Mouse (Mus musculus): ENCODE data around the gene Zc3h7b. TPM values are rescaled to one million over a fixed set of nuclear protein-coding genes. Genes with fewer than 3 reads are reported as not detected.
A peak's percentile ranks its signal among the peaks of the same experiment; 100 is the strongest.

The Zc3h7b gene
- polyA plus RNA-seq, 1 experiment from 2014 or later: 57.6 TPM

DNA sequence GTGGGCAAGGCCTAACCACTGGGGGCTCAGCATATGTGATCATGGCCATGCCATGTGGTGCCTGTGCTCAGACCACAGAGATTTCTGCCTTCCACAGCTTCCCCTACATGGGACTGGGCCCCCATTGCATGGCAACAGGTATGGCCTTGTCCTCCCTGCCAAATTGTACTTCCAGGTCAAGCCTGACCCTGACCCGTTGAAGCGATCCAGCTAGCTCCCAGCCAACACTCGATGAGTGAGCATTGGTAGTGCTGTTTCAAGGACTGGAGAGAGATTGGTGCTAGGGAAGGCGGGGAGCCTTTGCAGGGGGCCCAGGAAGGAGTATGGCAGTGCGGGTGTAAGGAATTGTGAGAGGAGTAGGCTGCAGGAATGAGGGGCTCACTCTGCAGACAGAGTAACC lies 21.6 kb downstream of the Zc3h7b start:
- Histone ChIP-seq H3K4me1 (replicated peaks; ENCODE audit: control insufficient read depth, insufficient read depth, low read length) (no peaks in the 10 kb centered on the region), H3K27ac (ENCODE audit: low read depth, low read length) (no peak overlapping the region), H3K4me3 (ENCODE audit: low read depth, low read length) (no peak overlapping the region), H3K9me3 (ENCODE audit: control insufficient read depth, low read length) (no peaks in the 10 kb centered on the region), H3K27me3 (ENCODE audit: control insufficient read depth, insufficient read depth, low read length) (no peaks in the 10 kb centered on the region), H3K36me3 (ENCODE audit: control insufficient read depth, insufficient read depth, low read length) (peaks cover 13% of the 10 kb centered on the region), H3K4me2 (ENCODE audit: low read depth, low read length, severe bottlenecking) (no peak overlapping the region), H3K9ac (ENCODE audit: low read length) (no peak overlapping the region)
- ATAC-seq (replicated peaks; ENCODE audit: low FRiP score) (no peak), DNase-seq (ENCODE audit: low spot score) (no peak)
- 91% methylated on average over 5 of the region's 5 CpGs for WGBS

DNA sequence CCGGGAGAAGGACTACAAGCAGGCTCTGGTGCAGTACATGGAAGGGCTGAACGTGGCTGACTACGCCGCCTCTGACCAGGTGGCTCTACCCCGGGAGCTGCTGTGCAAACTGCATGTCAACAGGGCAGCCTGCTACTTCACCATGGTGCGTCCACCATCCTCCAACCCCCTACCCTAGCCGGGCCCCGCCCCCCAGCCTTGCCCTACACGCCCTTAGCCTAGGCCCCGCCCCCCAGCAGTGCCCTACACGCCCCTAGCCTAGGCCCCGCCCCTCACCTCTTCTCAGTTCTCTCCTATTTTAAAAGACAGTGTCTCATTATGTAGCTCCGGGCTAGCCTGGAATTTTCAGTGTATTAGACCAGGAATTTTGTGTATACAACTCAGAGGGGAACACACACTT lies 24.2 kb downstream of the Zc3h7b start:
- 68% methylated on average over 13 of the region's 13 CpGs for WGBS
- Histone ChIP-seq H3K27me3 (ENCODE audit: control insufficient read depth, insufficient read depth, low read length) (no peaks in the 10 kb centered on the region), H3K36me3 (ENCODE audit: control insufficient read depth, insufficient read depth, low read length) (peaks cover 16% of the 10 kb centered on the region), H3K27ac (ENCODE audit: low read depth, low read length) (no peak overlapping the region), H3K4me3 (ENCODE audit: low read depth, low read length) (no peak overlapping the region), H3K9me3 (ENCODE audit: control insufficient read depth, low read length) (no peaks in the 10 kb centered on the region), H3K4me2 (ENCODE audit: low read depth, low read length, severe bottlenecking) (no peak overlapping the region), H3K9ac (ENCODE audit: low read length) (no peak overlapping the region), H3K4me1 (replicated peaks; ENCODE audit: control insufficient read depth, insufficient read depth, low read length) (no peaks in the 10 kb centered on the region)
- DNase-seq (ENCODE audit: low spot score) (peak; percentile 60), ATAC-seq (replicated peaks; ENCODE audit: low FRiP score) (no peak)

DNA sequence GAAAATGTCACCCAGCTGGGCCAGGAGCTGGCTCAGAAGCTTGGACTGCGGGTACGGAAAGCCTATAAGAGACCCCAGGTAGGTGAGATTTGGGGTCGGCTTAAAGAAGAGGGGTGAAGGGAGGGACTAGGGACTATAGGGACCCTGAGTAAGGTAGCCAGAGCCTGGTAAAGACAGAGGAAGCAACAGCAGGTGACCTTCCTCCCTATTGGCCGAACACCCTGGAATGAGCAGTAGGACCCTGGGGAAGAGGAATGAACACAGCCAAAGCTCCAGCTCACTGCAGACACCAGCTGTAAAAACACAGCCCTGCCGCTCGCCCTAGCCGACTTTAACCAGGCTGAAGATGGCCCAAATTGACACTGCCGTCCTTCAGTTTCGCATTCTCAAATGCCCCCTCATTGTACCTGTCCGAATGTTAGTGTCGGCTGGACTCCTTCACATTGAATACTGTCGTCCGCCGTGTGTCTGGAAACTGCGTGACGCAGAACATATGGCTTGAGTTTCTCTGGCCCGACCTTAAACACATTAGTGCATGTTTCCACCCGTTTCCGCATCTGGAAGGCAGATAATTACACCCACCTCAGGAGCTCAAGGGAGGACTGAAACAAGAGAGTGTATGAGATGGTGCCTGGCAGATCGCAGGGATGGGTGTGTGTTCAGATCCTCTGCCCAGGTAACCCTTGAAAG lies 27.7 kb downstream of the Zc3h7b start:
- Histone ChIP-seq H3K4me3 (ENCODE audit: low read depth, low read length) (no peak overlapping the region), H3K27ac (ENCODE audit: low read depth, low read length) (no peak overlapping the region), H3K9me3 (ENCODE audit: control insufficient read depth, low read length) (no peaks in the 10 kb centered on the region), H3K4me1 (replicated peaks; ENCODE audit: control insufficient read depth, insufficient read depth, low read length) (no peaks in the 10 kb centered on the region), H3K4me2 (ENCODE audit: low read depth, low read length, severe bottlenecking) (no peak overlapping the region), H3K36me3 (ENCODE audit: control insufficient read depth, insufficient read depth, low read length) (peaks cover 16% of the 10 kb centered on the region), H3K27me3 (ENCODE audit: control insufficient read depth, insufficient read depth, low read length) (no peaks in the 10 kb centered on the region), H3K9ac (ENCODE audit: low read length) (no peak overlapping the region)
- ATAC-seq (replicated peaks; ENCODE audit: low FRiP score) (no peak), DNase-seq (ENCODE audit: low spot score) (no peak)
- WGBS: 84% methylated on average over 20 of the region's 20 CpGs

DNA sequence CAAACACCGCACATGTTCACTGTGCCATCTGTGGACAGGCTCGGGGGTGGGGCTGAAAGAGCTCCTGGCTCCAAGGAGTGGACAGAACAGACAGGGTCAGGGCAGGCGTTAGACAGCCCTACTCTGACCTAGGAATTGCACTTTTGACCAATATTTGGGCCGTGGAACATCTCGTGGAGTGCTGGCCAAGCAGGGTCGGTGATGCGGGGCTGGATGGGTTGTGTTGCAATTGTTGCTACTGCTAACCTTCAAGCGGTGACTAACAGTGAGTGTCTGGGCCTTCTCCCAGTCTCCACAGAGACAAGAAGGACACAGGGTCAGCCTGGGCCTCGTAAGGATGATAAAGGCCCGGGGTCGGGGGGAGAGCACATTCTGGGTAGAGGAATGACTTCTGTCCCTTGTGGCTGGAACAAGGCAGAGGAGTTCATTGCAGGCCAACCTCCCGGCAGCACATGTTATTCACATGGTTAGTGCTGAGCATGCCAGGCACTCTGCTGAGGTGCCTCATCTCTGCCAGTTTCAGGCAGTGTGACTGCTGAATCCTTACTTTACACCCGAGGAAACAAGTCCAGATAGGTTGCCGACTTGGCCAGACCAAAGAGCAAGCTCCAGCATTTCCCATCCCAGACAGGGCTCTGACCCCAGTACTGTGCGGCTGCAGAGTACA lies 29.8 kb downstream of the Zc3h7b start:
- Histone ChIP-seq H3K9me3 (ENCODE audit: control insufficient read depth, low read length) (no peaks in the 10 kb centered on the region), H3K9ac (ENCODE audit: low read length) (no peak overlapping the region), H3K4me2 (ENCODE audit: low read depth, low read length, severe bottlenecking) (no peak overlapping the region), H3K4me3 (ENCODE audit: low read depth, low read length) (no peak overlapping the region), H3K27ac (ENCODE audit: low read depth, low read length) (no peak overlapping the region), H3K4me1 (replicated peaks; ENCODE audit: control insufficient read depth, insufficient read depth, low read length) (no peaks in the 10 kb centered on the region), H3K27me3 (ENCODE audit: control insufficient read depth, insufficient read depth, low read length) (no peaks in the 10 kb centered on the region), H3K36me3 (ENCODE audit: control insufficient read depth, insufficient read depth, low read length) (peaks cover 15% of the 10 kb centered on the region)
- DNase-seq (ENCODE audit: low spot score): no peak
- 90% methylated on average over 15 of the region's 15 CpGs for WGBS
- no peak for ATAC-seq (replicated peaks; ENCODE audit: low FRiP score)

DNA sequence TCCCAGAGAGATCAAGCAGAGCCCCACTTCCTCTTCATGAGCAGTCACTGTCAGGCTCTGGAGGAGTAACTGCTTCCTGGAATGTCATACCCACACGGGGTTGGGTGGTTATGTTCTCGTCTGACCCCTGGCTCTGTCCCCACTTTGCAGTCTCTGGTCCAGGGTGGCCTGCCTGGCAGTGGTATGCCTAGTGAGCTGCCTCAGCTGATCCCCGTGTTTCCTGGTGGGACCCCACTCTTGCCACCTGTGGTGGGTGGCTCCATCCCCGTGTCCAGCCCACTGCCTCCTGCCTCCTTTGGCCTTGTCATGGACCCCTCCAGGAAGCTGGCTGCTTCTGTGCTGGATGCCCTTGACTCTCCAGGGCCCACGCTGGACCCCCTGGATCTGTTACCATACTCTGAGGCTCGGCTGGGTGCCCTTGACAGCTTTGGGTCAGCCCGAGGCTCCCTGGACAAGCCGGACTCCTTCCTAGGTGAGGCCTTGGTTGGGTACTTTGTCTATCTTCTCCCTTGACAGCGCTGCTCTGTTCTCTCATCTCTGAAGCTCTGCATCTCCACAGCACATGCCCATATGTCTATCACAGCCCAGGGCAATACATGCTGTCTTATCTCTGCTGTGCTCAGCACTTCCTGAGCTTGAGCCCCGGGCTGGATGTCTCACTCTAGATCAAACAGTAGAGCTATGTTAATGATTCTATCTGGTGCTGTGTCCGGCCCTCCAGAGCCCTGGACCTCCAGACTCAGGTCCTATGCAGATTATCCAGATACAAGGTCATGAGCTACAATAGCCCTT lies 32.0 kb downstream of the Zc3h7b start:
- Histone ChIP-seq H3K9me3 (ENCODE audit: control insufficient read depth, low read length) (no peaks in the 10 kb centered on the region), H3K4me1 (replicated peaks; ENCODE audit: control insufficient read depth, insufficient read depth, low read length) (no peaks in the 10 kb centered on the region), H3K27ac (ENCODE audit: low read depth, low read length) (no peak overlapping the region), H3K9ac (ENCODE audit: low read length) (no peak overlapping the region), H3K4me2 (ENCODE audit: low read depth, low read length, severe bottlenecking) (no peak overlapping the region), H3K27me3 (ENCODE audit: control insufficient read depth, insufficient read depth, low read length) (no peaks in the 10 kb centered on the region), H3K4me3 (ENCODE audit: low read depth, low read length) (no peak overlapping the region), H3K36me3 (ENCODE audit: control insufficient read depth, insufficient read depth, low read length) (peaks cover 16% of the 10 kb centered on the region)
- WGBS: 91% methylated on average over 11 of the region's 11 CpGs
- no peak for ATAC-seq (replicated peaks; ENCODE audit: low FRiP score)
- no peak for DNase-seq (ENCODE audit: low spot score)

DNA sequence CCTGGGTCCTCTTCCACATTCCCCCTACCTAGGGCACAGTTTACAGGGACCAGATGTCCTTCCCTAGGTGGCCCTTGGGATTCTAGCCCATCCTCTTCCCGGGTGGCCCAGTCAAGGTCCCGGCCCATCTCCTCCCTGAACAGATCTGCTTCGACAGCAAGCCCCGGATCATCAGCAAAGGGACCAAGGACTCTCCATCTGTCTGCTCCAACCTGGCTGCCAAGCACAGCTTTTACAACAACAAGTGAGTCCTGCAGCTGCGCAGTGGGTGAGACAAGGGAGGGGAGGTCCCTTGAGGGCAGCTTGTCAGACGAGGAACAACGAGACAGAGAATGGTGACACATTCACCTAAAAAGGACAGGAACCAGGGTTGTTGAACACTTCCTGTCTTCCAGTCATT lies 37.0 kb downstream of the Zc3h7b start:
- DNase-seq (ENCODE audit: low spot score) (no peak), ATAC-seq (replicated peaks; ENCODE audit: low FRiP score) (no peak)
- no peak overlapping the region for H3K4me3 ChIP-seq (ENCODE audit: low read depth, low read length)
- 90% methylated on average over 7 of the region's 7 CpGs for WGBS
- peaks cover 16% of the 10 kb centered on the region for H3K36me3 ChIP-seq (ENCODE audit: control insufficient read depth, insufficient read depth, low read length)
- no peaks in the 10 kb centered on the region for H3K4me1 ChIP-seq (replicated peaks; ENCODE audit: control insufficient read depth, insufficient read depth, low read length)
- H3K27ac ChIP-seq (ENCODE audit: low read depth, low read length): no peak overlapping the region
- H3K9ac ChIP-seq (ENCODE audit: low read length): no peak overlapping the region
- no peaks in the 10 kb centered on the region for H3K27me3 ChIP-seq (ENCODE audit: control insufficient read depth, insufficient read depth, low read length)
- H3K9me3 ChIP-seq (ENCODE audit: control insufficient read depth, low read length): no peaks in the 10 kb centered on the region
- H3K4me2 ChIP-seq (ENCODE audit: low read depth, low read length, severe bottlenecking): no peak overlapping the region

DNA sequence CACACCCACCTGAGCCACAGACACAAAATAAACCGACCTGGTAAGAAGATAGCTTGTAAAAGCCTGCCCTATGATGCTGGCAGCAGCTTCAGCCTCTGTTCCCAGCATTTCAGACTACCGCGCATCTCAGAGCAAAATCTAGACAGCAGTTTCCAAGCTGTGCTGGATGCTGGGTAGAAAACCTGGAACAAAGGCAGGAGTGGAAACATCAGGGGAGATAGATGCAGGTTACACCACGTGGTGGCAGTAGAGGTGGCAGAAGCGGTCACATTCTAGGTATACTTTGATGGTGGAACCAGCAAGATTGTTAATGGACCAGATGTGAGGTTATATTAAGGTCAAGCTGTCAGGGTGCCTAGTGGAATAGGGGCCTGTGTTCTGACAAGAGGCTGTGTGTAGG lies 39.9 kb downstream of the Zc3h7b start:
- Histone ChIP-seq H3K4me3 (ENCODE audit: low read depth, low read length) (no peak overlapping the region), H3K27ac (ENCODE audit: low read depth, low read length) (no peak overlapping the region), H3K9me3 (ENCODE audit: control insufficient read depth, low read length) (no peaks in the 10 kb centered on the region), H3K9ac (ENCODE audit: low read length) (no peak overlapping the region), H3K27me3 (ENCODE audit: control insufficient read depth, insufficient read depth, low read length) (no peaks in the 10 kb centered on the region), H3K36me3 (ENCODE audit: control insufficient read depth, insufficient read depth, low read length) (peaks cover 11% of the 10 kb centered on the region), H3K4me1 (replicated peaks; ENCODE audit: control insufficient read depth, insufficient read depth, low read length) (no peaks in the 10 kb centered on the region), H3K4me2 (ENCODE audit: low read depth, low read length, severe bottlenecking) (no peak overlapping the region)
- DNase-seq (ENCODE audit: low spot score) (no peak), ATAC-seq (replicated peaks; ENCODE audit: low FRiP score) (no peak)
- 79% methylated on average over 5 of the region's 5 CpGs for WGBS

DNA sequence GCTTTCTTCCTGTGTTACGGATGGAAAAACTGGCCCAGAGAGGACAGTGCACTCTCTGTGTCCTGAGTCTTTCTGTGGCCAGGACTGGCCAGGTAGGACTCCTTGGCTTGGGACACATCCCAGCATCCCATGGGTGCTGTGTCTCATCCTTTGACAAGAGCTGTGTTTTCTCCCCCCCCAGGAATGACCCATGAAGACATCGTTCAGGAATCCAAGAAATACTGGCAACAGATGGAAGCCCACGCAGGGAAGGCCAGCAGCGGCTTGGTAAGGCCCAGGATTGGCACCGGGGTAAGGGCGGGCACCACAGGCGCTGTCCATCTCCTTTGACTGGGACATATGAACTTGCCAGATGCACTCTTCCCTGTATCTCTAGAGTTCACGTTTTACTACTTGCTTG lies 40.8 kb downstream of the Zc3h7b start:
- no peak for DNase-seq (ENCODE audit: low spot score)
- H3K27me3 ChIP-seq (ENCODE audit: control insufficient read depth, insufficient read depth, low read length): no peaks in the 10 kb centered on the region

More for the DNA sequence above, 40.8 kb downstream of the Zc3h7b start:
- H3K27ac ChIP-seq (ENCODE audit: low read depth, low read length): no peak overlapping the region
- WGBS: 96% methylated on average over 8 of the region's 8 CpGs
- H3K4me1 ChIP-seq (replicated peaks; ENCODE audit: control insufficient read depth, insufficient read depth, low read length): no peaks in the 10 kb centered on the region
- peaks cover 6% of the 10 kb centered on the region for H3K36me3 ChIP-seq (ENCODE audit: control insufficient read depth, insufficient read depth, low read length)
- no peak overlapping the region for H3K4me2 ChIP-seq (ENCODE audit: low read depth, low read length, severe bottlenecking)
- no peak overlapping the region for H3K9ac ChIP-seq (ENCODE audit: low read length)
- H3K9me3 ChIP-seq (ENCODE audit: control insufficient read depth, low read length): no peaks in the 10 kb centered on the region
- H3K4me3 ChIP-seq (ENCODE audit: low read depth, low read length): no peak overlapping the region
- ATAC-seq (replicated peaks; ENCODE audit: low FRiP score): no peak
